Mouse (Mus musculus) spleen, adult 12 weeks (tissue): ENCODE results near the gene Prss53.
A peak's percentile ranks its signal among the peaks of the same experiment; 100 is the strongest.

Source experiments
- DNase-seq: peaks from one replicate; pipeline ENCODE4 v3.0.0; 2022; ENCODE audit warnings: low spot score

Gene Prss53

DNA sequence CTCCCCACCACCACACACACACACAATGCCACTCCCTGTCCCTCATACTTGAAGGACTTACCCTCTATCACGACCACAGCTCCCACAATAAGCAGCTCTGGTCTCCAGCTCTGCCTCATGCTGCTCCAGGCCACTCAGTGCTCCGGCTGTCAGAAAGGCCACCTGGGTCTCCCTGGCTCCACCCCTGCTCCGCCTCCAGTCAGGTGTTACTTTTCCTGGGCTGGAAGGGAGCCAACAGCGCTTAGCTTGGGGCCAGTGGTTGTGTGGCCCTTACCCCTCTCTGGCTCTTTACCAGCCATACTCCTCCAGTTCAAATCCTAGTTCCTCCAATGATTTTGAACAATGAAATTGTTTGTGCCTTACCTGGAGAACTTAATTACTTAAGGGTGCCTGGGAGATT, at the start of gene Prss53:
Prss53 (minus strand) TSS at position 173 of the 400 bp plus-strand sequence.
- DNase-seq, result no peak

DNA sequence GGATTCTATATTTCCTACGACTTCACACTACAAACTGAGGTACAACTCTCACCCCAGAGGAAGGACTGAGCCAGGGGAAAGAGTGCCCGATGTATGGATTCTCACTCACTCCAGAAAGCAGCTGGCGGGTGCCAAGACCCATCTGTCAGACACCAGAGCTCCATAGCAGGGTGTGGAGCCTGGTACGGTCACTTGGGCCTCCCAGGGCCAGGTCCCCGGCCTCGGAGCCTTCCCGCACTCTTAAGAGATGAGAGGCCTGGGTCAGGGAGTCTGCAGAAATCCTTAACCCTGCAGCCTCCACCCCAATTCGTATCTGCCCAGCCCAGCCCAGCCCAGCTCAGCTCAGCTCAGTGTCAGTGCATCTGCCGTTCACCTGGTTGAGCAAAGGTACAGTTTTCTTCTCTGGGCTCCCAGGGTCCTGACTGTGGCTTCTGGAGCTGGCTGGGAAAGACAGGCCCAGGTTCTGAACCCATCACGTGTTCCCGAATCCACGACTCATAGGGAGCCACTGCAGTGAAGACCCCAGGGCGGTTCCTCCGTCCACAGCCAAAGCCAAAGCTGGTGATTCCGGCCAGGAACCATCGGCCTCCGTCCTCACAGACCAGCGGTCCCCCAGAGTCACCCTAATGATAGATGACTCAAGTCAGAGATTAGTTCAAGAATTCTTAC, 45.6 kb upstream of the Prss53 start:
- no peak for DNase-seq

DNA sequence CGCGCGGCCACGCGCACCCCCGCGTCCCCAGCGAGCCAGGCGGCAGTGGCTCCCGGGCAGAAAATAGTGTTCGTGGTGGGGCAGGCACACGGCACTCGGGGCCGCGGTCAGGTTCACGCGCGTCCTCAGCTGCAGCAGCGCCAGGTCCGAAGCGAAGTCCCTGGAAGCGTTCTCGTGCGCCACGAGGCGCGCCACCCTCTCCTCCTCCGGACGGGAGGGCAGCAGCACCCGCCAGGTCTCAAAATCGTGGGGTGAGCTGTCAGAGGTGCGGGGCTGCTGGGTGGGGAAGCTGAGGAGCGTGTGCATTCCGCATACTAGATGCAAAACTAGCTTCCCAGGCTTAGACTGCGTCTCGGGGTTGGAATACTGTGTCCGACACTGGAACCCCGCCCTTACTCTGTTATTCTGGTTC, 45.0 kb upstream of the Prss53 start:
- no peak for DNase-seq

DNA sequence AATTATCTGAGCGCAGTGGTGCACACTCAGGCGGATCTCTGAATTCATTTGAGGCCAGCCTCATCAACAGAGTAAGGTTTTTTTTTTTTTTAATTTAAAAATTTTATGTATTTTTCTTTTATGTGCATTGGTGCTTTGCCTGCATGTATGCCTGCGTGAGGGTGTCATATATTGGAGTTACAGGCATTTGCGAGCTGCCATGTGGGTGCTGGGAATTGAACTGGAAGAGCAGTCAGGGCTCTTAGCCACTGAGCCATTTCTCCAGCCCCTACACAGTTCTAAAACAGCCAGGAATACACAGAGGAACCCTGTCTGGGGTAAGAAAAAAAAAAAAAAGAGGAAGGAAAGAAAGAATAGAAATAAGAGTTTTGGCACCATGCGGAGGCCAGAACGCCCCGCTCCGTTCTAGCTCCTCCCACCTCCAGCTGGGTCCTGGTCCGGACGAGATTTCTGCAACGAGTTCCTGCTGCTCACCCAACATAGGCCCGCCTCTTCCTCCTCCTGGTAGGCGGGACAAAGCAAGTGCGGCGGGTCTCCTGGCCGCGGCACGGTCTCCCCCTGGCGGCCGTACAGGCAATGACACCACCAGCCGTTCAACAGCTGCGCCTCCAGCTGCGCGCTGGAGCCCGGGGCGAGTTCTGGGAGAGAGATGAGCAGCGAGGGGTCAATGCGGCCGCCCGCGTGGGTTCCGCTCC, 44.4 kb upstream of the Prss53 start:
- DNase-seq, result peak; percentile 90

DNA sequence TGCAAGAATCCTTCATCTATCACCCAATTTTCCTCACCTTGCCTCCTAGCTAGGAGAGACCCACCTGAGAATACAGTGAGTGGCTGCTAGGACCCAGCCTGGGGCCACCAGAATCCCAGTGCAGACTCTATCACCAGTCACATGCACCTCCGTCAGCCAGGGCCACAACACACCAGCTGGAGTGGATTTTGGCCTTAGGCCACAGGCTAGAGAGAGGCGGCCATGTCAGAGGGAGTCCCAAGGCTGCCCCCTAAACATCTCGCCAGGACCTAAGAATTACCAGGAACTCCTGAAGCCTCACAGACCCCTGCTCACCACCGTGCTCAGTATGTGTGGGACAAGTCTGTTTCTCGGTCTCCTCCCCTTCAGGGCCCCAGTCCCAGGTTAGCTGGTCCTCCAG, 43.3 kb upstream of the Prss53 start:
- no peak for DNase-seq

DNA sequence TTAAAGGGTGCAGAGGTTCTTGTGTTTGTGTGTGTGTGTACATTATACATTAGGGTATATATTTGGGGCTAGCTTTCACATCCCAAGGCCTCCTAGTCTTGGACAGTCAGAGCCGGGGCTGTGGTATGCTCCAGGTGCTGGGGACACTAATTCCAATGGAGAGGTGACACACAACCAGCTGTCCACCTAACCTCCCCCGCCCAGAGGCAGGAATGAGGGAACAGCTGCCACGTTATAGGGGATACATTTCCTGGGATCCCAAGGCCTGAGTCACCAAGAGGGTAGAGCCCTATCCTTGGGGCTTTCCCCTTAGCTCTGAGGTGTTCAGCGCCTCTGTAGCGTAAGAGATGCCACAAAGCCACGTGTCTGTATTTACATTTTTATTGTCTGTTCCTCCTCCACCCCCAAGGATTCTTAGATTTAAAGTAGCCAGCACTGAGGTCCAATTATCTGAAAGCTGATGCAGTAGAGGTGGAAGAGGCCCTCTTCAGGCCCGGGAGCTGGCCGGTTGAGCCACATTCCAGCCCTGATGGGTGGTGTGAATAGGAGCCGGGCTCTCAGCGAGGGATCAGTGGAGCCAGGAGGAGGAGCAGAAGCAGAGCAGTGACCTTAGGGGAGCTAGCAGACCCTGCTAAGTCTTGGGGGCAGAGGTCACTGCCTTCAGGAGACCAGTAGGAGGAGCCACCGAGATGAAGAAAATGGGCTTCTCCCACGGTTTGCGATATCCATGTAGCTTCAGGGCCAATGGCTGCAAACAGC, 41.7 kb upstream of the Prss53 start:
- no peak for DNase-seq

DNA sequence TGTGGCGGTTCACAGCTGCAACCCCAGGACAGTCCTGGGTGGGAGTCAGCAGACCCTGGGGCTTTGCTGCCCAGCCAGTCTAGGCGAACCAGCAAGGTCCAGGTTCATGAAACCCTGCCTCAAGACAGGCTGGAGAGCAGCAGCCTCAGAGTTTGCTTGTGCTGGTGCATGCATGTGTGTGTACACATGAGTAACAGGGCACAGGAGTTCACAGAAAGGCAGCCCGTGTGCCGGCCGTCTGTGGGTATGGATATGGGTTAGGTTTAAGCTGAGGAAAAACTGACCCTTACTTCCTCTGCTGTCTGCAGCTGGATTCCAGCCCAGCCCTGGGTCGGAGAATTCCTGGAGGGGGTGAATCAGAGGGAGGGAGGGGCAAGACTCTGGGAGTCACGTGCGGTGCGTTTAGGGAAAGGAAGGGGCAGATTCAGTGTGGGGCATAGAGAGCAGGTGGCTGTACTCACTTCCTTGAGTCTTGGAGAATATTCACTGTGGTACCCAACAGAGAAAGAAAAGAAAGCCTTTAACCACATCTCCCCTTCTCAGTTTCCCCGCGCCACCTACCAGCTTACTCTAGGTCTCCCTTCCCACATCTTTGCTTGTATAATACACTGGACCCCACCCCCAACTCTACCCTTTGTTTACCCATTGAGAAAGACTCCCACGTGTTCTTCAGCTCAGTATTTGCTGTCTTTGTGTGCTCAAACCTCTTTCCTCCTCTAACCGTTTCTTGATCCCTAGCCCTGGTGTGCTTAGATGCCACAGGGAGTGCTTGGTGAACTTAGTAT, 40.8 kb upstream of the Prss53 start:
- no peak for DNase-seq

DNA sequence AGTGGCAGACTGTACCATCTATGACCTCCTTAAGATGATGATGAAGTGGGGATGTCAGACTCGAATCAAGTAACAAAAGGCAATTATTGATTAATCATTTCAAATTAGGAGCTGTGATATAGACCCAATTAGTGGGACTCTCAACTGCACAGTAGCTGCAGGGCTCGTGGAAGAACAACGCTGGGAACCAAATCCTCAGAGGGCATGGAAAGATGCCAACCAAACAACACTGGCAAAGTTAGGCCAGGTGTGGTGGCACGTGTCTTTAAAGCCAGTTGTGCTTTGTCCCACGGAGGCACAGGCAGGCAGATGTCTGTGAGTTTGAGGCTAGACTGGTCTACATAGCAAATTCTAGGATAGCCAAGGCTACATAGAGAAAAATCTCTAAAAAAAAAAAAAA, 39.9 kb upstream of the Prss53 start:
- no peak for DNase-seq

DNA sequence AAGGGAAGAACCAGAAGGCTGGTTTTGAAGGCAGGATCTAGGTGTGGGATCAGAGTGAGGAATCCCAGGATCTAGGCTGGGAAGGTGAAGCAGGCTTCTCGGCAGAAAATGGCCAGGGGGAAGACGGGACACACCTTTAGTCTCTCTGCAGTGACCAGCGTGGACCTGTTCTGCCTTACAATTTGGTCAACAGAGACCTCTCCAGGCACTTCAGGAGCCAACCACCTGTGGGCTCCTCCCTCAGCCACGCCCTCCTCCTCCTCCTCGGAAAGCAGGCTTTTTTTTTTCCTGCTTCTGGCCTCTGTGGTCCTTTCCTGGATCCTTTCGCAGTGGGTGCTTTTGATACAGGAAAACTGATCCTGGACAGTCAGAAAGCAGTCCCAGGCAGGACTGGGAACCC, 39.2 kb upstream of the Prss53 start, which contains the start of gene Prss8:
Prss8 (minus strand) TSS at position 182 of the 400 bp plus-strand sequence.
- DNase-seq, result no peak

DNA sequence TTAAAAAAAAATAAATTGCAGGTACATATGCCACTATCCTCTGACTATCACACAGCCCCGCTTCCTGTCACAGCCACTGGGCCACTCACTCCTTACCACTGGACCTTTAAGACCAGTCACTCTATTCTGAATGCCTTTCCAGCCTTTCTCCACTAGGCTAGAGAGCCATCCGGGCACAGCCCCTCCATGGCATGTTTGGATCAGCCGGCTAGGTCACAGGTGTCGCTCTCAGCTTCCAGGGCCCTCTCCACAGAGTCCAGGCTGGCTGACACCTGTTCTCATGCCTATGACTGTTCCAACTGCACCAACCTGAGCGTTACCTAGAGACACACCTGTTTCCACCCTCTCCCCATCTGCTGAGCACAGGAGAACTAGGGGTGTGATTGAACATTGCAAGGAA, 37.8 kb upstream of the Prss53 start:
- no peak for DNase-seq

DNA sequence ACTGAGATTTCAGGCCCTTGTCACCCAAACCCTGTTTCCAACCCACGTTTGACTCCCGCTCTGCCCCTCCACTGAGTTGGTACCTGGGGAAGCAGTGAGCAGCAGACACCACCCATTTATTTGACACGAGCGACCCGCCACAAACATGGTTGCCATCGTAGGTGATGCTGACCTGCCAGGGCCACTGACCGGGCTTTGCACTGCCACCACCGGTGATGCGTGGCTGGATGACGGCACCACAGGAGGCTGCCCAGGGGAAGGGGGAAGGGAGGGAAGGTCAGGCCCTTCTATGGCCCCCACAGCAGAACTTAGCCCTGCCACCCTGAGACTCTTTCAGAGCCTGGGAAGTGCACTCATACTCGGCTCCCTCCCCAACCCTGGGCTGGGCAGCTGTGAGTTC, 37.0 kb upstream of the Prss53 start:
- no peak for DNase-seq

DNA sequence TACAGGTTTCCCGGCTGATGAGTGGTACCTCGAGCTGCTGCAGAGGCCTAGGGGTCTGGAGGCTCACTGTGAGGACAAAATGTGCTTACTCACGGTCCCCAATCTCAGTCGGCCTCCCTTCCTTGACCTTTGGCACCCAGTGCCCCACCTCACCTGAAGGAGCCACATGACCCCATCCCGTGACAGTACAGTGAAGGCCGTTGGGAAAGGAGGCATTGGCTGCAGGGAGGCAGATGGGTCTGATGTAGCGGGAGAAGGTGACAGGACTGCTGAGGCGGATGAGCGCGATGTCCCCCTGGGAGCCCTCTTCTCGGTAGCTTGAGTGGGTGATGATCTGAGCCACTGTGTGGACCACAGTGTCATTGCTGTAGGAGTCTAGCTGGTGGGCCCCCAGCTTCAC, 36.1 kb upstream of the Prss53 start:
- DNase-seq, result no peak

DNA sequence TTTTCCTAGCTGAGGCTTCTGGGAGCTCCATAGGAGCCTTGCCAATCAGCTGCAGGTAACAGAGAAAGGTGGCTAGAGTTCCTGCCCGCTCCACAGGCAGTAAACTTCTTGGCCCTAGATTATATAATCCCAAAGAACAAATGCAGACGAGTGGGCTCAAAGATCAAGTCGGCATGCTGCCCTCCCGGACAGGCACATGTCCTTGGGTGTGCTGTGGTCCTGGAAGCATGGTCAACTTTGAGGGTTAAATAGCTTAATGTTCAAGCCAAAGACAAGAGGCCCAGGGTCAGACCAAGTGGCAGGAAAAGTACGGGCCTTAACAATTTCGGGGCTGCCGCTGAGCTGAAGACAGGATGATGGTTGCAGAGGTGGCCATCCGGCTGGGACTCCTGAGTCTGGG, 35.3 kb upstream of the Prss53 start:
- DNase-seq, result no peak

DNA sequence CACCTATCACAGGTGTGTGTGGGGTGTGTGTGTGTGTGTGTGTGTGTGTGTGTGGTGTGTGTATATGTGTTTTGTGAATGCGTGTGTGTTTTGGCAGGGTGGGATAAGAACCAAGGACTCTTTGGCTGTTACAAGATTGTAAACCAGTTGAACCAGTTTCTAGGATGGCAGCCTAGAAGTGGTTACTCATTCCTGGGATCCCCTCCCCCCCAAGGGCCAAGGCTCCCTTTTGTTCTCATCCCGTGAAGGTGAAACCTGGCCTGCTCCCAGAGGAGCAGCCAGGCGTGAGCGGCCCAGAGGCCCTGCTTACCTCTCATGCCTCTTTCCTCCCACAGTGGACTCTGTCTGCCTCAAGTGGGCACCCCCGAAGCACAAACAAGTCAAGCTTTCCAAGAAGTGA, 34.5 kb upstream of the Prss53 start:
- DNase-seq, result no peak

DNA sequence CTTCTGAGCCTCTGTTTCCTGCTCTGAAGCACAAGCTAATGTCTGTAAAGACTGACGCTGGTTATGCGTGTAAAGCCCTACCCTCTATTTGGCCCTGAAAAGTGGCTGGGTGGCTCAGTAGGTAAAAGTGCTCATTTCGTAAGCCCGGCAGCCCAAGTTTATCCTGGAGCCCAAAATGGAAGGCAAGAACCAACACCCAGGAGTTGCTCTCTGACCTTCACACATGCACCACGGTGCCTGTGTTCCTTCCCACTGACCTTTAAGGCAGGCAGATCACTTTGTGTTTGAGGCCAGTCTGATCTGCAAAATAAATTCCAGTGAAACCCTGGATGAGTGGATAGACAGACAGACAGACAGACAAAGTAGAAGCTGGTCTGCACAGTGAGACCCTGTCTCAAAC, 32.9 kb upstream of the Prss53 start:
- no peak for DNase-seq

DNA sequence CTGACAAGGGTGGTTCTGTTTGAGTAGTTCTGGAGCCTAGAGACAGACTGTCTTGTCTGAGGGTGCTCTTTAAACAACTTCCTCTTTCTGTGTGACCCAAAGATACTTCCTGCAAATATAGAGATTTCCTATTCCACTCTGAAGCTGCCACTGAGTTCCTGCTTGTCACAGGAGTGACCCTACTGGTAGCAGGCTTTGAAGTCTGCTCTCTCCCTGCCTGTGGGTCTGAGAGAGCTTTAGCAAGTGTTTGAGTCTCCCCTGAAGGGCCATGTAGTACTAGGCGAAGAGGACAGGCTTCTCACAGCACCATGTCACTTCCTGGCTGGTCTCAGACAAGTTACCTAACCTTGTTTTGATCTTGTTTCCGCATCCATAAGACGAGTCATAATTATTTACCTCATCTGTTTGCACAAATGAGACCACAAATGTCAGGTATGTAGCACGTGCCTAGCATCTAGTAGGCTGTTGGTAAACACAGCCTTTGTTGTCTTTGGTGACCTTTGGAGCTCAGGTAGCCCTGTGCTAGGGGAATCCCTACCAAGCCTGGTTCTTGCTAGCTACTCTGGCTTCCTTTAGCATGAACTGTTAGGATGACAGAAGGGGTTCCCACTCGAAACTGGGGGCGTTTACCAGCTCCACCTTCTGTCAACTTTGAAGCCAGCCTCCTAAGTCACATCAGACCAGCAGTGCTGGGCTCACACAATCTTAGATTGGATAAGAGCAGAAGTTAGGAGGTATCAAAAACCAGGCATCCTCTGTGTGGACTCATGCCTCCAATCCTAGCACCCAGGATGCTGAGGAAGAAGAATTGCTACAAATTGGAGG, 31.9 kb upstream of the Prss53 start:
- DNase-seq, result no peak

DNA sequence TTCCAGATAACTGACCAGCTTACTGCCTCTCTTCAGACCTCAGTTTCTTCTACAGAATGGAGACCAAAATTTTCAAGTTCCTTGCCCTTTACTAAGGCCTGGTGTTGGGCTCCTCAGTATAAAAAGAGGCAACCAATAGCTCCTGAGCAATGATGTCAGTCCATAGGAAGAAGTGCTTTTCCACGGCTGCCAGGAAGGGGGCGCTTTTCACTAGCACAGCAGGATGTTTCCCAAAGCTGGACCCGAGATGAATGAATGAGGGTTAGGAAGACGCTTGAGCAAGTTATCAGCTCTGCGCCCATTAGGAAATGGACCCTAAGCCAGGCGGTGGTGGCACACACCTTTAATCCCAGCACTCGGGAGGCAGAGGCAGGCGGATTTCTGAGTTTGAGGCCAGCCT, 30.7 kb upstream of the Prss53 start:
- DNase-seq, result no peak

DNA sequence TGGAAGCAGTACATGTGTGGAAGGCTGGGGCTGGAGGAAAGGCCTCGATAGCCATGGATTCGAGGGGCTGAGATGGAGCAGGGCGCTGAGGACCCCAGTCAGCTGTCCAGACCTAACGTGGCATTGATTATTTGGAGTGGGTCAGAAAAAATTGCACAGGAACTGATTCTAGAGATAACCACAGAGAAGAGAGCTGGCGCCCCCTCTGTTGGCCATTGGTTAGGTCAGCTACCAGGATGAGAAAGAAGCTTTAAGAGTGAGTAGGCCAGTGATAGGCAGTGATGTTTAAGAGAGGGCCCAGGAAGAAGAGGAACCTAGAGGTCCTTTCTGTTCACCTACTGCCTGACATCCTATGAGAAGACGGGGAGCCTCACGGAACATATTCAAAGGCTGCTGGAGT, 28.5 kb upstream of the Prss53 start:
- no peak for DNase-seq

DNA sequence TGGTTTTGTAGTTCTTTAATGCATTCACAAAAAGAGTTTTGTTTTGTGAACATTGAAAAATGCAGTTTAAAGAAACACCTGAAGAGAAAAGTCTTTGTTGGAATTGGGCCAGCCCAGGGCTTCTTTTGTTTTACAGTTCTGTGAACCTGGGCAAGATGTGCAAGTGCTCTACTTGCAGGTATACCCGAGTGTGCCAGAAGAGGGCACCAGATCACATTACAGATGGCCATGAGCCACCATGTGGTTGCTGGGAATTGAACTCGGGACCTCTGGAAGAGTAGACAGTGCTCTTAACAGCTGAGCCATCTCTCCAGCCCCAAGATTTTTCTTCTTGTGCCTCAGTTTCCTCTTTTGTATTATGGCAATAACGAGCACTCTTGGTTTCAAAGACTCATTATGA, 27.4 kb upstream of the Prss53 start:
- DNase-seq, result peak; percentile 38

DNA sequence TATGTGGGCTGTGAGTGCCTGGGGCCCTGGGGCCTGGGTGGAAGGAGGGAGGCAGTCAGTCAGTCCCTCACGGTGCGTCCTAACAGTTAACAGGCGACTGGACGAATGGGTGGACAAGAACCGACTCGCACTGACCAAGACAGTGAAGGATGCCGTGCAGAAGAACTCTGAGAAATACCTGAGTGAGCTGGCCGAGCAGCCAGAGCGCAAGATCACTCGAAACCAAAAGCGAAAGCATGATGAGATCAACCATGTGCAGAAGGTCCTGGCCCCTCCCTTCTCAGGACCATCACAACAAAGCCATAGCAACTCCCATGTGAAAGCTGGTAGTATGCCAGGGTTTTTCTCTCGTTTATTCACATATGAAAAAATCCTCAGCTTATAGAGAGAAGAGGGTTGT, 24.5 kb upstream of the Prss53 start:
- no peak for DNase-seq

DNA sequence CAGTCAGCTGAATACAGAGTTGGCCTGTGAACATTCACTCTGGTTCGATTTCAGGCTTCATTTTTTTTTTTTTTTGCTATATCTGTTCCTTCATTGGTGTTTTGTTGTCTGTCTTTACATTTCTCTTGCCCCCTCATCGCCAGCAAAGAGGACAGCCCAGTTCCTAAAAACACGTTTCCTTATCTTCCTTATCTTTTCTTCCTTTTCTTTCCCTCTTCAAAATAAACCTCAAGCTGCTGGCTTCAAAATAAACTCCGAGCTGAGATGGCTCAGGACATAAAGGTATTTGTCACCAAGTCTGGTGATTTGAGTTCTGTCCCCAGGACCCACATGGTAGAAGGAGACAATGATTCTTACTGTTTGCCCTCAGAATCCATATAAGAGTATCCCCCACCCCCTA, 22.2 kb upstream of the Prss53 start:
- DNase-seq, result no peak
